Mouse (Mus musculus) cerebellum, postnatal 4 days (tissue): ENCODE results near the gene Abcb10.
A peak's percentile ranks its signal among the peaks of the same experiment; 100 is the strongest.
"Not testable (repeated sequence)": the region's sequence is repeated elsewhere in the genome, so short reads cannot be mapped to it uniquely, and the experiment has no call there.

Experiments used
- DNase-seq, 2 experiments: peaks; one replicate each; pipeline ENCODE4 v3.0.0; 2022; ENCODE audit warnings: low spot score in 2 of 2, mixed read lengths in 1 of 2

Gene Abcb10

GRCm38 (mm10) chr8:123981674-123982073 lies 1.2 kb downstream of the Abcb10 start:
- DNase-seq, result no peak

- DNase-seq, result no peak
These were observed 2.7 kb downstream of the Abcb10 start for GRCm38 (mm10) chr8:123980239-123980638.

- no peak for DNase-seq
These were observed 4.0 kb downstream of the Abcb10 start for GRCm38 (mm10) chr8:123978926-123979325.

- peak in 1 of 2 experiments; percentile 21 for DNase-seq
These were observed 4.6 kb downstream of the Abcb10 start for GRCm38 (mm10) chr8:123978166-123978838.

GRCm38 (mm10) chr8:123977499-123977898 lies 5.4 kb downstream of the Abcb10 start:
- DNase-seq, result no peak

GRCm38 (mm10) chr8:123973495-123973894 lies 9.4 kb downstream of the Abcb10 start:
- no peak for DNase-seq

DNA sequence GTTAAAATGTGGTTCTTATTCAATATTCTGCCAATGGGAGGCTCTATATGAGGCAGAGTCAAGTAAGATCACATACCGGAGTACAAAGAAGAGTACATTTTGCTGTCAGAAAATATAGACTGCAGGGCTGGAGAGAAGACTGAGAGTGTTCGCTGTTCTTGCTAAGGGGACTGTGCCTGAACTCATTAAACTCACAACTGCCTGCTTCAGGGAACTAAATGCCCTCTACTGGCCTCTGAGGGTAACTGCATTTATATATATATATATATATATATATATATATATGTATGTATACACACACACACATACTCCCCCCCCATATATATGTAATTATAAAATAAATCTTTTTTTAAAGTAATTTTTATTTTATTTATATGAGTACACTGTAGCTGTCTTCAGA lies 16.0 kb downstream of the Abcb10 start:
- DNase-seq, result no peak

- DNase-seq, result no peak
These were observed 21.6 kb downstream of the Abcb10 start for GRCm38 (mm10) chr8:123961371-123961770.

- DNase-seq, result not testable (repeated sequence)
These were observed 22.4 kb downstream of the Abcb10 start for GRCm38 (mm10) chr8:123960556-123960955.

- no peak for DNase-seq
These were observed 22.9 kb downstream of the Abcb10 start for GRCm38 (mm10) chr8:123960056-123960455.

- DNase-seq, result no peak
These were observed 23.4 kb downstream of the Abcb10 start for GRCm38 (mm10) chr8:123959473-123959872.

DNA sequence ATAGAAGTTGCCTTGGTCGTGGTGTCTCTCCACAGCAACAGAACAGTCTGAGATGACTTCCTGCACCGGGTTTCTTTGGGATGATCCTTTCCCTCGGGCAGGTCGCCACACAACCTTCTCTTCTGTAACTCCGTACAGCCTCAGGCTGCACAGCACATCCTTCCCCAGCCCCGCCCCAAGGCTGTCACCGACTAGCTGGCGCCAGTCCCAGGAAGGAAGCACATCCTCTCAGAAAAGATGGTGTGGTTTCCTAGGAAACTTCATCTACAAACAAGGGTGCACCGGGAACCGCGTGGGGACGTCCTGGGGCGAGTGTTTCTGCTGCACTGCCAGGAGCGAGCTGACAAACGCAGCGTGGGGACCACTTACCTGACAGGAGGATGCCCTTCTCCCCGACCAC lies 24.8 kb downstream of the Abcb10 start:
- no peak for DNase-seq

DNA sequence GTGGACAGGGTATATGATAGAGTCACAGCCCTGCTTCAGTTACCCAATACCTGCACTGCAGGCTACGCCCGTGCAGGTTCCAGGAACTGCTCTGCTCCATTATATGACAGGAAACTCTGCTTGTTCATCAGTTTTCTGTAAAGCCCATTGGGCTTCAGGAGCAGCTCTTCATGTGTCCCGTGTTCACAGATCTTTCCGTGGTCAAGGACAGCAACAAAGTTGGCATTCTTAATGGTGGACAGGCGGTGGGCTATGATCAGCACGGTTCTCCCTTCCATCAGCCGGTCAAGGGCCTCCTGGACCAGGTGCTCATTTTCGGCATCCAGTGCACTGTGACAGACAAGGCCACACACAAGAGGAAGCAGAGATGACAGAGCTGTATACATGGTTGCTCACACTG lies 28.7 kb downstream of the Abcb10 start:
- no peak for DNase-seq

- DNase-seq, result no peak
These were observed 29.2 kb downstream of the Abcb10 start for GRCm38 (mm10) chr8:123953686-123954085.

- peak in 1 of 2 experiments; percentile 33 for DNase-seq
These were observed 32.7 kb downstream of the Abcb10 start for GRCm38 (mm10) chr8:123950077-123950802.

GRCm38 (mm10) chr8:123949686-123949986 lies 33.3 kb downstream of the Abcb10 start:
- no peak for DNase-seq

- DNase-seq, result peak; percentile 100
These were observed 33.8 kb downstream of the Abcb10 start, which contains the start of gene Nup133 for GRCm38 (mm10) chr8:123948942-123949685. Nup133 (minus strand) TSS chr8:123949265.

DNA sequence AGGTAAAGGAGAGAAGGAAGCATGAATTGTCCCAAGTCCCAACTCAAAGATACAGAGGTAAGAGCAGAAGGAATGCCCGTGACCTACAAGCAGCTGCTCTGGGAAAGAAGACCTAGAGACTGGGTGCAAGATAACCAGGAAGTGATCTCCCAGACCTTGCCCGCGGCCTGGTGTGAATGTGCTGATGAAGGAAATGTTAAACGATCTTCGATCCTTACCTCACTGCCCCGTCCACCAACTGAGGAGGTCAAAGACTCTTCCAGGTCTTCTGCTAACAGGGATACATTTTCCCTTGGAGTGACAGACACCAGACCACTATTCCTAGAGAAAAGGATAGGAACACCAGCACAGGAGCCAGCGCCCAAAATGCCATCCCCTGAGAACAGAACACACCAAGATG lies 53.9 kb downstream of the Abcb10 start:
- no peak for DNase-seq

DNA sequence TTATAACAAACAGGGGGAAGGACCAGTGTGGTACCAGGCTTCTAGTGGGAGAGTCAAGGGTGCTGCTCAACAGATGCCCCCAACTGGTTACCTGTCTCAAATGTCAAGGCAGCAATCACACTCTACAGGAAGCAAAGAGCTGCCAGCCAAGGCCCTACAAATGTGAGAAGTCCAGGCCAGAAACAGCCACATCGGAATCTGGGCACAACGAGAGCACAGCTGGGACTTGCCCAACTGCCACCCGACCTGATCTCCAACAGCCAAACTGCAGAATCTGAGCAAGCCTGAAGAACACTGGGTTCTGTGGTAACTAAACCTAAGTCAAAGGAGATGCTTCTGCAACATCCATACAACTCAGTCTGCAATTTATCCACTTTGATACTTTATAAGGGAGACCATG lies 57.3 kb downstream of the Abcb10 start:
- DNase-seq, result no peak

DNA sequence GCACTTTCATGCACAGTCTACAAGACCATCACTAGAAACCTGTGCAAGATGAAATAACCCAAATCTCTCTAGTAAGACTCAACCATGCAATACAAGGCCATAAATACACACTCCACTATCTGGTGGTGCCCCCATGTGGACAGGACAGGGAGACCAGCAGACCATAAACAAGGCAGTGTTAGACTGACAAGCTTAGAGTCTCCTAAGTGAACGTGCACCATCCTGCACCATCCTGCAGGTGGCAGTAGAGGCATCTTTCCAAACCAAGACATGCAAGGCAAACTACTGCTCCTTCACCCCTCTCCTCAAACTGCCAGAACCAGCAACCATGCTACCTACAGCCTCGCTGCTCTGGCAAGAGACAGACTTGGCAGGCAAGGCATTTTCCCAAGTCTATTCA lies 58.2 kb downstream of the Abcb10 start:
- peak; percentile 55 to 84 for DNase-seq

DNA sequence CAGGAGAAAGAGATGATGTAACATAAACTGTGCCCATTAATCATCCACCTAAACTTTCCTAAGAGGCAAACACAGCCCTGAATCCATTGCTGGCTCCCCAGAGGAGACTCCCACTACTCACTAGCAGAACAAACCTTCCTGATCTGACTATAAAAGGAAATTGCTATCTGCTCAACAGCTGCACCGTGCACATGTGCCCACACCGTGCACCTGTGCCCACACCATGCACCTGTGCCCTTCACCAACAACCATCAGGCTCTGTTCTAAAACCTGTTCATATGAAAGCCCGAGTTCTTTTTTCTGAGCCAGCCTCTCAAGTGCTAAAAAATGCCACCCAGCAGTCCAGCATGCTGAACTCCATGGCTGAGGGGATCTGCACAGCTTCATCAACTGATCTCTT lies 68.3 kb downstream of the Abcb10 start:
- DNase-seq, result no peak

- DNase-seq, result no peak
These were observed 70.7 kb downstream of the Abcb10 start for GRCm38 (mm10) chr8:123912265-123912664.

DNA sequence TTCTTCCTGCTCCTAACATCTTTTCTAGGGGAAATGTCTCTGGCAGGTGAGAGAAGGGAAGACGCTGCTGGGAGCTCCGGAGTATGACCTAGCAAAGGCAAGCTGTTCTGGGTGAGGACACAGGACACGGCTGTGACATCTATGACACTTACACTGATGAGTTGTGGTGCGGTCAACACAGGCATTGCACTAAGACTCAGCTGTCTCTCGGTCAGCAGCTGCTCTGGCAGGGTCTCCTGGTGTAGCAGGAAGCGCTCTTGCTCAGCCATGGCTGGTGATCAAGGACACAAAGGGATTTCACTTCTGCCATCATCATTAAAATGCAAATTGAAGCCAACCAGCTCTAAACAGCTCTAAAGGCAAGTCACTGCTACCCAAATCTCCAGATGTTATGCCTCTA lies 75.3 kb downstream of the Abcb10 start:
- no peak for DNase-seq
